Mouse (Mus musculus) MEL (cell line): ENCODE results near the gene Ncstn. TPM values are rescaled to one million over a fixed set of nuclear protein-coding genes. Genes with fewer than 3 reads are reported as not detected.
A peak's percentile ranks its signal among the peaks of the same experiment; 100 is the strongest.

Experiments
- DNase-seq: peaks from one replicate; pipeline ENCODE4 v3.0.0; 2011; ENCODE audit warnings: low read depth, low spot score
- H3K27ac ChIP-seq: 2 replicates; pipeline ENCODE4 v1.5.1; 2012; ENCODE audit warnings: low read depth, mild to moderate bottlenecking, control low read depth, low read length, moderate library complexity; ENCODE audit not compliant: control insufficient read depth
- H3K27me3 ChIP-seq, 2 experiments: fragments of 150-350 bp in 1 of 2; sonication (generic) in 1 of 2; 2 replicates each; pipeline ENCODE4 v1.6.1; 2012; ENCODE audit warnings: low read length in 2 of 2, mild to moderate bottlenecking in 2 of 2, improper control_type of control experiment in 1 of 2, moderate library complexity in 1 of 2; ENCODE audit not compliant: insufficient read depth in 2 of 2, control insufficient read depth in 1 of 2
- H3K36me3 ChIP-seq, 2 experiments: 2 replicates each; pipeline ENCODE4 v1.6.1; 2012 to 2014; ENCODE audit warnings: low read length in 2 of 2, improper control_type of control experiment in 1 of 2, inconsistent platforms in 1 of 2, mild to moderate bottlenecking in 1 of 2; ENCODE audit not compliant: insufficient read depth in 2 of 2, control insufficient read depth in 1 of 2
- H3K4me1 ChIP-seq, 2 experiments: fragments of 150-350 bp in 1 of 2; sonication (generic) in 1 of 2; 2 replicates each; pipeline ENCODE4 v1.6.1; 2012; ENCODE audit warnings: low read length in 2 of 2, improper control_type of control experiment in 1 of 2, mild to moderate bottlenecking in 1 of 2; ENCODE audit not compliant: insufficient read depth in 2 of 2, control insufficient read depth in 1 of 2
- H3K4me3 ChIP-seq, 2 experiments: fragments of 150-350 bp in 1 of 2; sonication (generic) in 1 of 2; 2 replicates each; pipeline ENCODE4 v1.5.1; 2012; ENCODE audit warnings: low read depth in 2 of 2, low read length in 2 of 2, mild to moderate bottlenecking in 2 of 2, moderate library complexity in 2 of 2, control low read depth in 1 of 2, improper control_type of control experiment in 1 of 2; ENCODE audit not compliant: control insufficient read depth in 1 of 2, insufficient read depth in 1 of 2
- H3K79me2 ChIP-seq: 2 replicates; pipeline ENCODE4 v1.6.1; 2012; ENCODE audit warnings: mild to moderate bottlenecking, low read length, moderate library complexity; ENCODE audit not compliant: control insufficient read depth, poor library complexity, insufficient read depth
- H3K9ac ChIP-seq: 2 replicates; pipeline ENCODE4 v1.6.1; 2012; ENCODE audit warnings: low read depth, mild to moderate bottlenecking, control low read depth, low read length, moderate library complexity; ENCODE audit not compliant: control insufficient read depth, poor library complexity, severe bottlenecking
- H3K9me3 ChIP-seq: fragments of 150-350 bp; sonication (generic); replicated peaks from 2 replicates; pipeline ENCODE4 v1.6.1; 2012; ENCODE audit warnings: mild to moderate bottlenecking, low read length, improper control_type of control experiment, moderate library complexity; ENCODE audit not compliant: insufficient read depth
- CHD2 ChIP-seq: IDR thresholded peaks from 2 replicates; pipeline ENCODE4 v1.6.1; 2011; ENCODE audit warnings: low read length, improper control_type of control experiment
- CTCF ChIP-seq, 3 experiments: IDR thresholded peaks in 2 of 3; conservative IDR thresholded peaks in 1 of 3; 2 replicates each; pipeline ENCODE4 v1.5.1; 2011 to 2012; ENCODE audit warnings: low read length in 3 of 3, low read depth in 2 of 3, mild to moderate bottlenecking in 2 of 3, improper control_type of control experiment in 1 of 3, inconsistent platforms in 1 of 3, mixed read lengths in 1 of 3, moderate library complexity in 1 of 3; ENCODE audit not compliant: control insufficient read depth in 1 of 3, insufficient read depth in 1 of 3, poor library complexity in 1 of 3, severe bottlenecking in 1 of 3
- EP300 ChIP-seq, 2 experiments: IDR thresholded peaks; 2 replicates each; pipeline ENCODE4 v1.6.1; 2011; ENCODE audit warnings: improper control_type of control experiment in 2 of 2, low read length in 2 of 2, low read depth in 1 of 2, mild to moderate bottlenecking in 1 of 2
- ETS1 ChIP-seq: IDR thresholded peaks from 2 replicates; pipeline ENCODE4 v1.6.1; 2012; ENCODE audit warnings: low read depth, mild to moderate bottlenecking, inconsistent platforms, low read length, improper control_type of control experiment, moderate library complexity
- HCFC1 ChIP-seq: IDR thresholded peaks from 2 replicates; pipeline ENCODE4 v1.6.1; 2012; ENCODE audit warnings: low read depth, mild to moderate bottlenecking, inconsistent platforms, low read length, improper control_type of control experiment, moderate library complexity
- JUND ChIP-seq: IDR thresholded peaks from 2 replicates; pipeline ENCODE4 v1.6.1; 2011; ENCODE audit warnings: low read depth, mild to moderate bottlenecking, improper control_type of control experiment, low read length
- MAFK ChIP-seq: IDR thresholded peaks from 2 replicates; pipeline ENCODE4 v1.6.1; 2011; ENCODE audit warnings: low read depth, mild to moderate bottlenecking, low read length, improper control_type of control experiment, borderline replicate concordance
- MAZ ChIP-seq: IDR thresholded peaks from 2 replicates; pipeline ENCODE4 v1.6.1; 2012; ENCODE audit warnings: low read depth, mild to moderate bottlenecking, inconsistent platforms, low read length, improper control_type of control experiment
- MEF2A ChIP-seq: IDR thresholded peaks from 2 replicates; pipeline ENCODE4 v1.6.1; 2014; ENCODE audit warnings: low read depth, mild to moderate bottlenecking, inconsistent platforms, low read length, improper control_type of control experiment; ENCODE audit not compliant: poor library complexity, insufficient replicate concordance, severe bottlenecking; ENCODE audit errors: extremely low read depth
- MXI1 ChIP-seq: IDR thresholded peaks from 2 replicates; pipeline ENCODE4 v1.6.1; 2011; ENCODE audit warnings: mild to moderate bottlenecking, low read depth, low read length, improper control_type of control experiment
- MYB ChIP-seq: IDR thresholded peaks from 2 replicates; pipeline ENCODE4 v1.6.1; 2011; ENCODE audit warnings: mild to moderate bottlenecking, low read depth, low read length, improper control_type of control experiment
- MYC ChIP-seq: IDR thresholded peaks from 2 replicates; pipeline ENCODE4 v1.6.1; 2011; ENCODE audit warnings: low read depth, mild to moderate bottlenecking, low read length, improper control_type of control experiment, moderate library complexity
- NRF1 ChIP-seq: IDR thresholded peaks from 2 replicates; pipeline ENCODE4 v1.6.1; 2014; ENCODE audit warnings: low read depth, mild to moderate bottlenecking, inconsistent platforms, low read length, improper control_type of control experiment, moderate library complexity; ENCODE audit not compliant: poor library complexity, insufficient read depth, severe bottlenecking
- POLR2A ChIP-seq, 2 experiments: IDR thresholded peaks; 2 replicates each; pipeline ENCODE4 v1.6.1; 2011 to 2012; ENCODE audit warnings: low read length in 2 of 2, mild to moderate bottlenecking in 2 of 2, control low read depth in 1 of 2, improper control_type of control experiment in 1 of 2, low read depth in 1 of 2, moderate library complexity in 1 of 2; ENCODE audit not compliant: control insufficient read depth in 1 of 2, insufficient read depth in 1 of 2, poor library complexity in 1 of 2
- POLR2AphosphoS2 ChIP-seq: IDR thresholded peaks from 2 replicates; pipeline ENCODE4 v1.6.1; 2011; ENCODE audit warnings: low read length, improper control_type of control experiment
- POLR2AphosphoS5 ChIP-seq: IDR thresholded peaks from 2 replicates; pipeline ENCODE4 v1.6.1; 2012; ENCODE audit warnings: low read depth, borderline replicate concordance, mild to moderate bottlenecking, inconsistent platforms, low read length, moderate library complexity, mixed read lengths
- RAD21 ChIP-seq: IDR thresholded peaks from 2 replicates; pipeline ENCODE4 v1.6.1; 2011; ENCODE audit warnings: mild to moderate bottlenecking, low read depth, low read length, improper control_type of control experiment
- SIN3A ChIP-seq: IDR thresholded peaks from 2 replicates; pipeline ENCODE4 v1.6.1; 2012; ENCODE audit warnings: low read length, improper control_type of control experiment, inconsistent platforms
- SMC3 ChIP-seq: IDR thresholded peaks from 2 replicates; pipeline ENCODE4 v1.6.1; 2011; ENCODE audit warnings: low read depth, low read length, improper control_type of control experiment
- TAL1 ChIP-seq: IDR thresholded peaks from 2 replicates; pipeline ENCODE4 v1.6.1; 2012; ENCODE audit warnings: mild to moderate bottlenecking, inconsistent platforms, low read length, moderate library complexity, mixed read lengths
- TBP ChIP-seq: IDR thresholded peaks from 2 replicates; pipeline ENCODE4 v1.8.0; 2011; ENCODE audit warnings: low read depth, low read length, improper control_type of control experiment
- TCF12 ChIP-seq: IDR thresholded peaks from 2 replicates; pipeline ENCODE4 v1.6.1; 2014; ENCODE audit warnings: low read depth, mild to moderate bottlenecking, inconsistent platforms, low read length, improper control_type of control experiment, moderate library complexity
- ZMIZ1 ChIP-seq: IDR thresholded peaks from 2 replicates; pipeline ENCODE4 v1.6.1; 2012; ENCODE audit warnings: low read depth, mild to moderate bottlenecking, inconsistent platforms, low read length, improper control_type of control experiment, moderate library complexity
- ZNF384 ChIP-seq: IDR thresholded peaks from 2 replicates; pipeline ENCODE4 v1.6.1; 2012; ENCODE audit warnings: low read depth, mild to moderate bottlenecking, inconsistent platforms, low read length, improper control_type of control experiment
- polyA plus RNA-seq, 2 experiments: library from polyadenylated mRNA; stranded (reverse) in 1 of 2; unstranded in 1 of 2; fragments of >175 nt in 1 of 2; fragments of >200 nt in 1 of 2; gene quantifications; 2 replicates each; pipeline versions ENCODE4 v1.2.1 to v1.2.4; 2012; ENCODE audit warnings: low replicate concordance in 2 of 2, low read depth in 1 of 2; ENCODE audit not compliant: insufficient read length in 2 of 2, insufficient read depth in 1 of 2, missing spikeins in 1 of 2
- total RNA-seq: library from RNA; depleted of rRNA; stranded (reverse); fragments of 300-350 nt; gene quantifications from 2 replicates; pipeline ENCODE4 v1.2.3, GENCODE M21; 2012

Gene Ncstn
- total and polyA plus RNA-seq, 3 experiments, result 9.9 to 38.5 TPM; not detected in 1

- H3K36me3 ChIP-seq, result peaks cover 0 to 2% of the 10 kb centered on the region in 2 experiments; a peak in 1 of 4 replicates
- TF ChIP-seq MXI1 (0 out of 2 replicates have a peak, but pooled peaks have one; percentile 17), MAFK (no peak), CTCF (IDR thresholded peaks at IDR 0.05 in 2 of 3, conservative IDR thresholded peaks at IDR 0.05 in 1 of 3; ENCODE audit: control insufficient read depth in 1 of 3, insufficient read depth in 1 of 3, low read depth in 2 of 3, low read length in 3 of 3, poor library complexity in 1 of 3, severe bottlenecking in 1 of 3) (0 out of 6 replicates have a peak, but pooled peaks of 1 of the 3 experiments have one; percentile 2), TAL1 (no peak), SIN3A (no peak; the same call in 1 of the 2 replicates), TCF12 (0 out of 2 replicates have a peak, but pooled peaks have one; percentile 25), EP300 (IDR thresholded peaks at IDR 0.05; ENCODE audit: low read depth in 1 of 2, low read length in 2 of 2) (0 out of 4 replicates have a peak, but pooled peaks of 1 of the 2 experiments have one; percentile 20), CHD2 (peak; percentile 28; the same call in 1 of the 2 replicates), NRF1 (0 out of 2 replicates have a peak, but pooled peaks have one; percentile 6), POLR2A (IDR thresholded peaks at IDR 0.05; ENCODE audit: control insufficient read depth in 1 of 2, insufficient read depth in 1 of 2, low read depth in 1 of 2, low read length in 2 of 2, poor library complexity in 1 of 2) (0 out of 4 replicates have a peak, but pooled peaks of 1 of the 2 experiments have one; percentile 51), JUND (peak; percentile 57; the same call in 1 of the 2 replicates), HCFC1 (peak; percentile 36; the same call in 1 of the 2 replicates), ETS1 (peak; percentile 18; the same call in 1 of the 2 replicates), MAZ (peak; percentile 70), MYB (no peak)
- TF ChIP-seq, all 39 proteins: peak for 11
- H3K9ac ChIP-seq, result peak overlapping the region; percentile 76
- H3K4me3 ChIP-seq, result peak overlapping the region; percentile 80 to 92
- H3K4me1 ChIP-seq, result peaks cover 0 to 7% of the 10 kb centered on the region in 2 experiments; a peak in 2 of 4 replicates
- no peaks in the 10 kb centered on the region for H3K9me3 ChIP-seq
- no peak overlapping the region for H3K27ac ChIP-seq
- peak; percentile 75 for DNase-seq
- no peaks in the 10 kb centered on the region for H3K79me2 ChIP-seq
- H3K27me3 ChIP-seq, result peaks cover 2 to 5% of the 10 kb centered on the region in 2 experiments; a peak in 2 of 4 replicates
These were observed 55.4 kb downstream of the Ncstn start for GRCm38 (mm10) chr1:172027010-172027808.

GRCm38 (mm10) chr1:172026201-172026901, 56.2 kb downstream of the Ncstn start:
- Histone ChIP-seq H3K9me3 (no peaks in the 10 kb centered on the region), H3K79me2 (no peaks in the 10 kb centered on the region), H3K4me3 (peak overlapping the region; percentile 80 to 92), H3K36me3 (peaks cover 0 to 2% of the 10 kb centered on the region in 2 experiments; a peak in 1 of 4 replicates), H3K4me1 (peaks cover 0 to 7% of the 10 kb centered on the region in 2 experiments; a peak in 2 of 4 replicates), H3K27me3 (peaks cover 0 to 3% of the 10 kb centered on the region in 2 experiments; a peak in 1 of 4 replicates), H3K27ac (no peak overlapping the region), H3K9ac (peak overlapping the region; percentile 76)
- no peak for TF ChIP-seq POLR2AphosphoS5
- TF ChIP-seq SMC3, result no peak
- no peak for TF ChIP-seq JUND
- TF ChIP-seq TBP, result no peak
- TF ChIP-seq CHD2, result no peak
- TF ChIP-seq MEF2A, result no peak
- no peak for TF ChIP-seq SIN3A
- no peak for TF ChIP-seq MYC
- no peak for TF ChIP-seq ZNF384
- TF ChIP-seq POLR2AphosphoS2, result no peak
- TF ChIP-seq TCF12, result no peak
- TF ChIP-seq MAZ, result no peak
- no peak for TF ChIP-seq RAD21
- no peak for TF ChIP-seq ZMIZ1
- no peak for TF ChIP-seq MXI1
- DNase-seq, result peak; percentile 21
